Mouse (Mus musculus): Measurements from ENCODE around the gene Lonp2. TPM values are rescaled to one million over a fixed set of nuclear protein-coding genes. Genes with fewer than 3 reads are reported as not detected.
A peak's percentile ranks its signal among the peaks of the same experiment; 100 is the strongest.

The Lonp2 gene
- polyA plus RNA-seq, 1 experiment from 2014 or later: 85.5 TPM

DNA sequence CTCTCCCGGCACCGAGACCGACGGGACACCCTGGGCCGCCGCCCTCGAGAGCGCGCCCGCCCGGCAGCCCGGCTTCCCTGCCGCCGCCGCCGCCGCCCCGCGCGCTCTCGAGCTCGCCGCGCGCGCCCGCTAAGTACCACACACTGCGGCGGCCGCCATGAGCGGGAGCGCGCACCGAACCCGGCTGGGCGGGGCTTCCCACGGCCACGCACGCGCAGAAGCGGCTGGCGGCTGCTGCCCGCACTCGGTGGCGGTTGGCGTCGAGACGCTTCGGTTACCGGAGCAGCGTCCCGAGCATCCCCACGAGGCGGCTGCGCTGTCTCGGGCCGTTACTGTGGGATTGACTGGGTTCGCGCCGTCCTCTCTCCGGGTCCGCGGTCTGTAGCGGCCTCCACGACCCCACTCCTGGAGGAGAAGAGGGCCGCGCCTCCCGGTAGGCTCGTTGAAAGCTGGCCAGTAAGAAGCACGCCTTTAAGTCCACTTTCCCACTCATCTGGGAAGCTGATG, 122.1 kb downstream of the Lonp2 start:
- peaks cover 33% of the 10 kb centered on the region for H3K4me1 ChIP-seq (replicated peaks; ENCODE audit: control insufficient read depth, insufficient read depth, low read length)
- no peaks in the 10 kb centered on the region for H3K9me3 ChIP-seq (ENCODE audit: control insufficient read depth, low read length)
- H3K36me3 ChIP-seq (ENCODE audit: control insufficient read depth, insufficient read depth): no peaks in the 10 kb centered on the region
- peak overlapping the region; percentile 99 for H3K9ac ChIP-seq (replicated peaks; ENCODE audit: low read depth, low read length)
- H3K4me3 ChIP-seq (replicated peaks; ENCODE audit: low read length): peak overlapping the region; percentile 91
- peak overlapping the region; percentile 96 for H3K27ac ChIP-seq (ENCODE audit: low read length)
- no peaks in the 10 kb centered on the region for H3K27me3 ChIP-seq (replicated peaks; ENCODE audit: control insufficient read depth, insufficient read depth, low read length)
- peak; percentile 86 for ATAC-seq
- peak overlapping the region; percentile 84 for H3K4me2 ChIP-seq (ENCODE audit: low read length)
- WGBS: 0% methylated on average over 43 of the region's 70 CpGs

DNA sequence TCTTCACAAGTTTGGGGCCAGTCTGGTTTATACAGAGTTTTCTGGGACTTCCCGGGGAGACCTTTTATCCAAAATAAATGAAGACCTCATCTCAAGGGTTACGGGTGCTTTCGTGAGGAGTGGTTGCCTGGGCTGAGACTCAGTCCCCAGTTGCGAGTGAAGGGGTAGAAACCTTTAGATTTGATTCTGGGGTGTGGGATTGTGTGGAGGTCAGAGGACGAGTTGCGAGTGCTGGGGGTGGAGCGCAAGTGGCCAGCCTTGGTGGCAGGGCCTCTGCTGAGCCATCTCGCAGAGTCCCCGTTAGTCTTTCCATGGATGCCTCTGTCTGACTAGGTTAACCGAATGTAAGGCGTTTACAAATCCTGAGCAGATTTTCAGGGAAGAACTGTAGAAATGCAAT, 122.7 kb downstream of the Lonp2 start:
- H3K27me3 ChIP-seq (replicated peaks; ENCODE audit: control insufficient read depth, insufficient read depth, low read length): no peaks in the 10 kb centered on the region
- H3K4me1 ChIP-seq (replicated peaks; ENCODE audit: control insufficient read depth, insufficient read depth, low read length): peaks cover 30% of the 10 kb centered on the region
- H3K9me3 ChIP-seq (ENCODE audit: control insufficient read depth, low read length): no peaks in the 10 kb centered on the region
- peak overlapping the region; percentile 99 for H3K9ac ChIP-seq (replicated peaks; ENCODE audit: low read depth, low read length)
- ATAC-seq: peak; percentile 8
- peak overlapping the region; percentile 84 for H3K4me2 ChIP-seq (ENCODE audit: low read length)
- H3K27ac ChIP-seq (ENCODE audit: low read length): peak overlapping the region; percentile 84
- H3K4me3 ChIP-seq (replicated peaks; ENCODE audit: low read length): peak overlapping the region; percentile 91
- H3K36me3 ChIP-seq (ENCODE audit: control insufficient read depth, insufficient read depth): no peaks in the 10 kb centered on the region
- 2% methylated on average over 11 of the region's 11 CpGs for WGBS

DNA sequence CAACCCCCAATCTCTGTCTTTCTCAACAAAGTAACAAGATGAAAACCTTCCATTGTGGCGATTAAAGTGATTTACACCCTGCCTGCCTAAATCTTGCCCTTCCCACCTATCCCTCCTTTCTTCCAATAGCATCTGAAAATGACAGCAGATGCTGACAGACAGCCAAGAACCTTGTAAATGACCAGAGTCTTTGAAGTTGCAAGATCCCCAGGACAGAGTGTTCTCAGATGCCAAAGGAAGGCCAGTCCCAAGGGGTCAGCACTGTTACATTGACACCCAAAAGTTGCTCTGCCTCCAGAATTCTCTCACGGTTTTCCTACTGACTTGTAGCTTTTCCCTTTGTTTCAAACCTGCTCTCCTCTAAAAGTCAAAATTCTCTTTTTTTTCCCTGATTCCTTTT, 126.0 kb downstream of the Lonp2 start:
- Histone ChIP-seq H3K27me3 (replicated peaks; ENCODE audit: control insufficient read depth, insufficient read depth, low read length) (no peaks in the 10 kb centered on the region), H3K4me3 (replicated peaks; ENCODE audit: low read length) (no peak overlapping the region), H3K27ac (ENCODE audit: low read length) (no peak overlapping the region), H3K4me2 (ENCODE audit: low read length) (no peak overlapping the region), H3K36me3 (ENCODE audit: control insufficient read depth, insufficient read depth) (no peaks in the 10 kb centered on the region), H3K4me1 (replicated peaks; ENCODE audit: control insufficient read depth, insufficient read depth, low read length) (peaks cover 7% of the 10 kb centered on the region), H3K9ac (replicated peaks; ENCODE audit: low read depth, low read length) (no peak overlapping the region), H3K9me3 (ENCODE audit: control insufficient read depth, low read length) (no peaks in the 10 kb centered on the region)
- no peak for ATAC-seq
- 74% methylated on average over 2 of the region's 2 CpGs for WGBS

DNA sequence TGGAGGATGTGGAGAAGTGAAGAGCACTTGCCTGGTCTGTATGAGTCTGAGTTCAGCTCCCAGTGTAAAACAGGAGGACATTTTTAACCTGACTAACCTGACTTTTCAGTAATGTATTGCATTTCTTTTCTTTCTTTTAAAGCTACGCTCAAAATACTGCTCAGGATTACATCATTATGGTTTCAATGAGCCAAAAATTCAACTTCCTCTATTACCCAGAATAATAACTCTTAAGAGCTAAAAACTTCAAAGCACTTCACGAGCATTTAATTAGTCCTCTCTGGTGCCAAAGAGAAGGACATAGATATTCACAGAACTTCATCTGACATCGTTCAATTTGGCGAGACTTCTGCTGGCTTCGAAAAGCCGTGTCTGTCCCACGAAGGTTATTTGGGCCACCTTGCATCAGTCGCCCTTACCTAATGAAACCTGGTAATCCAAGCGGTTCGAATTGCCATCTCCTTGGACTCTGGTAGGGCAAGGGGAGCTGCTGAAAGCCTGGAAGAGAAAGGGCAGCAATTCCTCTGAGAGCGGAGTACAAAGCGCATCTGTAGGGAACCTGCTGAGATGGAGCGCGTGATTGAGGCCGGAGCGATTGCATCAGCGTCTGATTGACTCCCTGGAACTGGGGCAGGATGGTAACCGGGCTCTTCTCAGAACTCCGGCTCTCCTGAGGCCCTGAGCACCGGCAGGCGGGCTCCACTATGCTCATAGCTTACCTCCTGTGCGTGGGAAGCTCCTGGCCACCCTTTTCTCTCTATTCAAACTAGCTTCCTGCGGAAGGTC, 133.3 kb downstream of the Lonp2 start:
- Histone ChIP-seq H3K9me3 (ENCODE audit: control insufficient read depth, low read length) (no peaks in the 10 kb centered on the region), H3K9ac (replicated peaks; ENCODE audit: low read depth, low read length) (0 out of 2 replicates have a peak overlapping the region, but pooled peaks have one; percentile 29), H3K27me3 (replicated peaks; ENCODE audit: control insufficient read depth, insufficient read depth, low read length) (no peaks in the 10 kb centered on the region), H3K36me3 (ENCODE audit: control insufficient read depth, insufficient read depth) (no peaks in the 10 kb centered on the region), H3K4me2 (ENCODE audit: low read length) (peak overlapping the region; percentile 32), H3K27ac (ENCODE audit: low read length) (no peak overlapping the region), H3K4me1 (replicated peaks; ENCODE audit: control insufficient read depth, insufficient read depth, low read length) (peaks cover 6% of the 10 kb centered on the region; the same call in 1 of the 2 replicates), H3K4me3 (replicated peaks; ENCODE audit: low read length) (peak overlapping the region; percentile 9; the same call in 1 of the 2 replicates)
- ATAC-seq: 0 out of 2 replicates have a peak, but pooled peaks have one; percentile 33
- 8% methylated on average over 23 of the region's 23 CpGs for WGBS

DNA sequence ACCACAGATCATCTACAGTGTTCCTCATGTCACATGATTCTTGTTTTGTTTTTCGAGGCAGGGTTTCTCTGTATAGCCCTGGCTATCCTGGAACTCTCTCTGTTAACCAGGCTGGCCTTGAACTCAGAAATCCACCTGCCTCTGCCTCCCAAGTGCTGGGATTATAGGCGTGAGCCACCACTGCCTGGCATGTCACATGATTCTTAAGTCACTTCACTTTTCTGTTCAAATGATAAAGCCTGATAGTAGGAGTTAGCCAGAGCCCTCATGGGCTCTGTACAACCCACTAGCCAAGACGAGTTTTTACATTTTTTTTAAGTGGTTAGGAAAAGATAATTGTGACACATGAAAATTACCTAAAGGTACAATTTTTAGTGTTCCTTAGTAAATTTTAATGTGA, 134.8 kb downstream of the Lonp2 start:
- H3K27ac ChIP-seq (ENCODE audit: low read length): no peak overlapping the region
- no peak overlapping the region for H3K4me3 ChIP-seq (replicated peaks; ENCODE audit: low read length)
- 80% methylated on average over 3 of the region's 3 CpGs for WGBS
- no peaks in the 10 kb centered on the region for H3K36me3 ChIP-seq (ENCODE audit: control insufficient read depth, insufficient read depth)
- ATAC-seq: no peak
- H3K9me3 ChIP-seq (ENCODE audit: control insufficient read depth, low read length): no peaks in the 10 kb centered on the region
- H3K27me3 ChIP-seq (replicated peaks; ENCODE audit: control insufficient read depth, insufficient read depth, low read length): no peaks in the 10 kb centered on the region
- no peak overlapping the region for H3K4me2 ChIP-seq (ENCODE audit: low read length)
- H3K4me1 ChIP-seq (replicated peaks; ENCODE audit: control insufficient read depth, insufficient read depth, low read length): peaks cover 6% of the 10 kb centered on the region; the same call in 1 of the 2 replicates
- H3K9ac ChIP-seq (replicated peaks; ENCODE audit: low read depth, low read length): no peak overlapping the region

DNA sequence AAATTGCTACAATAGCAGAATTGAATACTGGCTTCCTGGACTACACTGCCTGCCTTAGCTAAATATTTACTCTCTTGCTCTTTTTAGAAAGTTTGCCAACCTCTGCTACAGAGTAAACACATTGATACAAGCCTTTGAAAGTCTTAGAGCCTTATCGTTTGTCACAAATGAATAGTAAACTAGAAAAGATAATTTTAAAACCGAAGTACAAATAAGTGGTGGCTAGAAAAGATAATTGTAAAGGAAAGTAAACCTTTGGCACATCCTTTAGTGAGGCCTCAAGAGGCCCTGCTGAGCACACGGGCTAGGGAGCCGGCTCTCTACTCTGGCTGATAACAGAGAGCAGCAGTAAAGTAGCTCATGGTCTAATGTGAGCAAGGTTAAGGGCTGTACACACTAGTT, 135.2 kb downstream of the Lonp2 start:
- no peaks in the 10 kb centered on the region for H3K27me3 ChIP-seq (replicated peaks; ENCODE audit: control insufficient read depth, insufficient read depth, low read length)
- H3K4me3 ChIP-seq (replicated peaks; ENCODE audit: low read length): no peak overlapping the region
- H3K9ac ChIP-seq (replicated peaks; ENCODE audit: low read depth, low read length): no peak overlapping the region
- 61% methylated on average over 4 of the region's 4 CpGs for WGBS
- H3K27ac ChIP-seq (ENCODE audit: low read length): no peak overlapping the region
- ATAC-seq: no peak
- no peak overlapping the region for H3K4me2 ChIP-seq (ENCODE audit: low read length)
- H3K36me3 ChIP-seq (ENCODE audit: control insufficient read depth, insufficient read depth): no peaks in the 10 kb centered on the region
- no peaks in the 10 kb centered on the region for H3K9me3 ChIP-seq (ENCODE audit: control insufficient read depth, low read length)
- H3K4me1 ChIP-seq (replicated peaks; ENCODE audit: control insufficient read depth, insufficient read depth, low read length): peaks cover 6% of the 10 kb centered on the region; the same call in 1 of the 2 replicates

DNA sequence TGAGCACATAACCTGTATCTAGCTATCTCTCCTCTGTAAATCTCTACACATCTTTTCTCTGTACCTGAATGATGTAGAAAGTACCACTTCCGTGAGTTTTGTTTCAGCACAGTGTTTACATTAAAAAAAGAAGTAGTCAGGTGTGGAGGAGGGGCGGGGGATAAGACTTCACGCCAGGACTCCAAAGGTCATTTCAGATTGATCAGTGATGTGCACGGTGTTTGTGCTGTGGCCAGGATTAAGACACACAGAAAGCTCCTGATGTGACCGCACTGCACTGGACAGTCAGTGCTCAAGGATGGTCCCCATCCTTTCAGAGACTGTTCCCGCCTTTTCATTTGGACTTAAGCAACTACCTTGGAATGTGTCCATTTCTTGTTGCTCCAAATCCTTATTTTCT, 136.9 kb downstream of the Lonp2 start:
- WGBS: 52% methylated on average over 6 of the region's 6 CpGs

DNA sequence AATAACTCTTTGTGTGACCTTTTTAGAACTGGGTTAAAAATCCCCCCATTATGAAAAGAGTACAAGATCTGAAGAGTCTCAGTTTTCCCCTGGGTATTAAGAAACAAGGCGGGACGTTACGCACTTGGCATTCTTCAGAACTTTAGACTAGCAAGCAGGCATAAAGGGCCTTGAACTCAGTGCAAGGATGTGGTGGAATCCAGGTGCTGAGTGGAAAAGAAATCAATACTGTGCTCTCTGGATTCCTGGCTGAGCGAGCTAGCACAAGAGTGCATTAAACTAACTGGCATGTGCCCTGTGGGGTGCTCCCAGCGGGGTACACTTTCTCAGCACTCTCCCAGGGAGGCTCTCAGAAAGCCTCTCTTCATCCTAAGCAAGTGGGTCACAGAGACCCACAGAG, 139.0 kb downstream of the Lonp2 start:
- Histone ChIP-seq H3K27me3 (replicated peaks; ENCODE audit: control insufficient read depth, insufficient read depth, low read length) (no peaks in the 10 kb centered on the region), H3K27ac (ENCODE audit: low read length) (no peak overlapping the region), H3K36me3 (ENCODE audit: control insufficient read depth, insufficient read depth) (no peaks in the 10 kb centered on the region), H3K9me3 (ENCODE audit: control insufficient read depth, low read length) (no peaks in the 10 kb centered on the region), H3K4me1 (replicated peaks; ENCODE audit: control insufficient read depth, insufficient read depth, low read length) (no peaks in the 10 kb centered on the region), H3K4me2 (ENCODE audit: low read length) (no peak overlapping the region), H3K9ac (replicated peaks; ENCODE audit: low read depth, low read length) (no peak overlapping the region), H3K4me3 (replicated peaks; ENCODE audit: low read length) (no peak overlapping the region)
- WGBS: 58% methylated on average over 5 of the region's 5 CpGs
- ATAC-seq: no peak

More for the DNA sequence above, 136.9 kb downstream of the Lonp2 start:
- no peak overlapping the region for H3K9ac ChIP-seq (replicated peaks; ENCODE audit: low read depth, low read length)
- no peaks in the 10 kb centered on the region for H3K9me3 ChIP-seq (ENCODE audit: control insufficient read depth, low read length)
- H3K27ac ChIP-seq (ENCODE audit: low read length): no peak overlapping the region
- no peak overlapping the region for H3K4me2 ChIP-seq (ENCODE audit: low read length)
- no peak for ATAC-seq
- peaks cover 6% of the 10 kb centered on the region; the same call in 1 of the 2 replicates for H3K4me1 ChIP-seq (replicated peaks; ENCODE audit: control insufficient read depth, insufficient read depth, low read length)
- no peak overlapping the region for H3K4me3 ChIP-seq (replicated peaks; ENCODE audit: low read length)
- H3K36me3 ChIP-seq (ENCODE audit: control insufficient read depth, insufficient read depth): no peaks in the 10 kb centered on the region
- no peaks in the 10 kb centered on the region for H3K27me3 ChIP-seq (replicated peaks; ENCODE audit: control insufficient read depth, insufficient read depth, low read length)

DNA sequence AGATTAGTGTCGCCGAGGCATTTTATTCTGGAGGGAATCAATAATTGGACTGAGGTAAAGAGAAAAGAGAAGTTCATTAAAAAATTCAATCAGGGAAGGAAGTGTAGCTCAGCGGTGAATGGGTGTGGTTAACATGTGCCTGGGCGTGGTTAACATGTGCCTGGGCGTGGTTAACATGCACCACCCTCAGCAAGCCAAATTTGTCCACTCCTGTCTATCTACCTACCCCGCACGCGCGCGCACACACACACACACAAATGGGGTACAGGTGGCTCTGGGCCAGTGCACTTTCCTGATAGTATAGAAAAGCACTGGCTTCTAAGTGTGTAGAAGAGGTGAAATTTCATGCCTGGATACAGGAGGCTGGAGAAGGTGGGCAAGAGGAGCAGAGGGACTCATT, 141.3 kb downstream of the Lonp2 start:
- no peaks in the 10 kb centered on the region for H3K27me3 ChIP-seq (replicated peaks; ENCODE audit: control insufficient read depth, insufficient read depth, low read length)
- H3K9ac ChIP-seq (replicated peaks; ENCODE audit: low read depth, low read length): no peak overlapping the region
- ATAC-seq: no peak
- no peak overlapping the region for H3K4me3 ChIP-seq (replicated peaks; ENCODE audit: low read length)
- H3K27ac ChIP-seq (ENCODE audit: low read length): no peak overlapping the region
- H3K9me3 ChIP-seq (ENCODE audit: control insufficient read depth, low read length): no peaks in the 10 kb centered on the region
- no peaks in the 10 kb centered on the region for H3K36me3 ChIP-seq (ENCODE audit: control insufficient read depth, insufficient read depth)
- H3K4me1 ChIP-seq (replicated peaks; ENCODE audit: control insufficient read depth, insufficient read depth, low read length): no peaks in the 10 kb centered on the region
- WGBS: 91% methylated on average over 10 of the region's 10 CpGs
- no peak overlapping the region for H3K4me2 ChIP-seq (ENCODE audit: low read length)

Data from forebrain, embryonic 16.5 days (tissue).